Mouse (Mus musculus): ENCODE results near the gene Tmem129. TPM values are rescaled to one million over a fixed set of nuclear protein-coding genes. Genes with fewer than 3 reads are reported as not detected.

Tmem129 gene
- total and polyA plus RNA-seq, 3 experiments, result 40.2 to 51.3 TPM; not detected in 1

GRCm38 (mm10) chr5:33683897-33684652 lies 25.9 kb upstream of the Tmem129 start (continued):
- TF ChIP-seq ETS1 (IDR thresholded peaks at IDR 0.05; ENCODE audit: low read depth, low read length), result no peak
- no peak for TF ChIP-seq MAFK (IDR thresholded peaks at IDR 0.05; ENCODE audit: borderline replicate concordance, low read depth, low read length)
- TF ChIP-seq UBTF (IDR thresholded peaks at IDR 0.05; ENCODE audit: borderline replicate concordance, insufficient read depth, low read depth, low read length), result no peak
- TF ChIP-seq BHLHE40 (IDR thresholded peaks at IDR 0.05; ENCODE audit: borderline replicate concordance, low read depth, low read length), result no peak
- no peak for TF ChIP-seq TCF12 (IDR thresholded peaks at IDR 0.05; ENCODE audit: low read depth, low read length)
- TF ChIP-seq CTCF (IDR thresholded peaks at IDR 0.05 in 2 of 3, conservative IDR thresholded peaks at IDR 0.05 in 1 of 3; ENCODE audit: control insufficient read depth in 1 of 3, insufficient read depth in 1 of 3, low read depth in 2 of 3, low read length in 3 of 3, poor library complexity in 1 of 3, severe bottlenecking in 1 of 3), result peak; percentile 46 to 84 (median 79)
- TF ChIP-seq MAX (IDR thresholded peaks at IDR 0.05; ENCODE audit: low read length), result no peak
- no peak for TF ChIP-seq ELF1 (IDR thresholded peaks at IDR 0.05; ENCODE audit: low read depth, low read length)
- TF ChIP-seq USF1 (IDR thresholded peaks at IDR 0.05; ENCODE audit: low read depth, low read length), result no peak
- TF ChIP-seq CHD2 (IDR thresholded peaks at IDR 0.05; ENCODE audit: low read length), result no peak

DNA sequence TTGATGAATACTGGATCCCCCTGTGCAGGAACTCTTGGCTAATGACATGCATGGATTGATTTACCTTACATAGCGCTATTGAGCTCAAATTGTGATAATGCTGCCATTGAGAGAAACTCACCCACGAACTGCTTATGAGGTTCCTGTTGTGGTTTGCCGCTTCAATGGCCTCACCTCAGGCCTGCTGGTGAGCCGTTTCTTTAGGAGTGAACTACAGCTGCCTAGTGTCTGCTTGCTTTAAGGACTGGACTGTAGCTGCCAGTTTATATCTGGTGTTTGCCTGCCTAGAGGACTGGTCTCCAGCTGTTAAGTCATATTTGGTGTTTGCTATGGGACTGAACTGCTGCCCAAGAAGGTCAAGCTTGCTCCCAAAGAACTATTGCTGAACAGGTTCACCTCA lies 24.7 kb upstream of the Tmem129 start:
- H3K27ac ChIP-seq (ENCODE audit: control insufficient read depth, low read depth, low read length), result peak overlapping the region; percentile 89
- H3K4me3 ChIP-seq (ENCODE audit: control insufficient read depth in 1 of 2, insufficient read depth in 1 of 2, low read depth in 2 of 2, low read length in 2 of 2), result no peak overlapping the region
- no peak overlapping the region for H3K9ac ChIP-seq (ENCODE audit: control insufficient read depth, low read depth, low read length, poor library complexity, severe bottlenecking)
- peaks cover 0 to 25% of the 10 kb centered on the region in 2 experiments; a peak in 2 of 4 replicates for H3K36me3 ChIP-seq (ENCODE audit: control insufficient read depth in 1 of 2, insufficient read depth in 2 of 2, low read length in 2 of 2)
- no peaks in the 10 kb centered on the region for H3K79me2 ChIP-seq (ENCODE audit: control insufficient read depth, insufficient read depth, low read length, poor library complexity)
- H3K27me3 ChIP-seq (ENCODE audit: control insufficient read depth in 1 of 2, insufficient read depth in 2 of 2, low read length in 2 of 2), result no peaks in the 10 kb centered on the region
- no peaks in the 10 kb centered on the region for H3K9me3 ChIP-seq (replicated peaks; ENCODE audit: insufficient read depth, low read length)
- H3K4me1 ChIP-seq (ENCODE audit: control insufficient read depth in 1 of 2, insufficient read depth in 2 of 2, low read length in 2 of 2), result peaks cover 23 to 39% of the 10 kb centered on the region in 2 experiments
- DNase-seq (ENCODE audit: low read depth, low spot score), result peak; percentile 82
- TF ChIP-seq GATA1 (IDR thresholded peaks at IDR 0.05; ENCODE audit: low read depth, low read length) (no peak), MAFK (IDR thresholded peaks at IDR 0.05; ENCODE audit: borderline replicate concordance, low read depth, low read length) (no peak), USF1 (IDR thresholded peaks at IDR 0.05; ENCODE audit: low read depth, low read length) (peak; percentile 17; the same call in 1 of the 2 replicates), USF2 (IDR thresholded peaks at IDR 0.05; ENCODE audit: borderline replicate concordance in 1 of 2, insufficient read depth in 1 of 2, low read depth in 1 of 2, low read length in 2 of 2) (no peak), MYC (IDR thresholded peaks at IDR 0.05; ENCODE audit: low read depth, low read length) (no peak), POLR2AphosphoS2 (IDR thresholded peaks at IDR 0.05; ENCODE audit: low read length) (no peak), RCOR1 (IDR thresholded peaks at IDR 0.05; ENCODE audit: low read depth, low read length) (peak; percentile 50; the same call in 1 of the 2 replicates), POLR2A (IDR thresholded peaks at IDR 0.05; ENCODE audit: control insufficient read depth in 1 of 2, insufficient read depth in 1 of 2, low read depth in 1 of 2, low read length in 2 of 2, poor library complexity in 1 of 2) (no peak; a peak in 1 of 4 replicates), MAZ (IDR thresholded peaks at IDR 0.05; ENCODE audit: low read depth, low read length) (0 out of 2 replicates have a peak, but pooled peaks have one; percentile 14), RAD21 (IDR thresholded peaks at IDR 0.05; ENCODE audit: low read depth, low read length) (no peak), E2F4 (IDR thresholded peaks at IDR 0.05; ENCODE audit: borderline replicate concordance, low read depth, low read length) (no peak), ETS1 (IDR thresholded peaks at IDR 0.05; ENCODE audit: low read depth, low read length) (peak; percentile 74), ZNF384 (IDR thresholded peaks at IDR 0.05; ENCODE audit: low read depth, low read length) (no peak), MXI1 (IDR thresholded peaks at IDR 0.05; ENCODE audit: low read depth, low read length) (peak; percentile 48), TAL1 (IDR thresholded peaks at IDR 0.05; ENCODE audit: low read length) (no peak), CHD2 (IDR thresholded peaks at IDR 0.05; ENCODE audit: low read length) (no peak), ZMIZ1 (IDR thresholded peaks at IDR 0.05; ENCODE audit: low read depth, low read length) (no peak), HCFC1 (IDR thresholded peaks at IDR 0.05; ENCODE audit: low read depth, low read length) (no peak), EP300 (IDR thresholded peaks at IDR 0.05; ENCODE audit: low read depth in 1 of 2, low read length in 2 of 2) (peak; percentile 55 to 57; a peak in 3 of 4 replicates), POLR2AphosphoS5 (IDR thresholded peaks at IDR 0.05; ENCODE audit: borderline replicate concordance, low read depth, low read length) (no peak), UBTF (IDR thresholded peaks at IDR 0.05; ENCODE audit: borderline replicate concordance, insufficient read depth, low read depth, low read length) (no peak), MAX (IDR thresholded peaks at IDR 0.05; ENCODE audit: low read length) (no peak; the same call in 1 of the 2 replicates), MEF2A (IDR thresholded peaks at IDR 0.05; ENCODE audit: extremely low read depth, insufficient replicate concordance, low read depth, low read length, poor library complexity, severe bottlenecking) (no peak), TBP (IDR thresholded peaks at IDR 0.05; ENCODE audit: low read depth, low read length) (no peak), KAT2A (conservative IDR thresholded peaks at IDR 0.05; ENCODE audit: low read depth, low read length) (no peak), NRF1 (IDR thresholded peaks at IDR 0.05; ENCODE audit: insufficient read depth, low read depth, low read length, poor library complexity, severe bottlenecking) (no peak), BHLHE40 (IDR thresholded peaks at IDR 0.05; ENCODE audit: borderline replicate concordance, low read depth, low read length) (no peak), SIN3A (IDR thresholded peaks at IDR 0.05; ENCODE audit: low read length) (peak; percentile 62), TCF12 (IDR thresholded peaks at IDR 0.05; ENCODE audit: low read depth, low read length) (peak; percentile 47; the same call in 1 of the 2 replicates)

Data from MEL (cell line).